Mouse (Mus musculus) liver (tissue): ENCODE data around the gene Rpl36al.
A peak's percentile ranks its signal among the peaks of the same experiment; 100 is the strongest.

Experiments used
- DNase-seq: peaks from one replicate; pipeline ENCODE4 v3.0.0-alpha.2; 2020; ENCODE audit warnings: mixed read lengths

Gene Rpl36al

DNA sequence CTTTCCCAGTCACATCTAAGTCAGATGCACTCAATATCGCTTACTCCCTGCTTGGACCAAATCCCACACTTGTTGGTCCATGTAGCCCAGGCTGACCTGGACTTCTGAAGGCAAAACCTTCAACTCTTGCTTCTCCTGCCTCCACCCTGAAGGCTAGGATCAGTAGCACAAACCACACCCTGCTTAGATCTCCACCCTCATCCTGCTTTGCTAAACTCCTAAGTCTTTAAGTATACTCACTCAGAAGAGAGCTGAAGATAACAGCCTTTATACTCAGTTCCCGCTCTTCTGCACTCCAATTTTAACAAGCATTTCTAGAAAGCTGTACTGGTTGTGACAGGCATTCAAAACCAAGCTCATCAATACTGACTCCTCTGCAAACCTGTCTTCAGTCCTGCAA, 26.8 kb downstream of the Rpl36al start:
- DNase-seq: peak; percentile 47

DNA sequence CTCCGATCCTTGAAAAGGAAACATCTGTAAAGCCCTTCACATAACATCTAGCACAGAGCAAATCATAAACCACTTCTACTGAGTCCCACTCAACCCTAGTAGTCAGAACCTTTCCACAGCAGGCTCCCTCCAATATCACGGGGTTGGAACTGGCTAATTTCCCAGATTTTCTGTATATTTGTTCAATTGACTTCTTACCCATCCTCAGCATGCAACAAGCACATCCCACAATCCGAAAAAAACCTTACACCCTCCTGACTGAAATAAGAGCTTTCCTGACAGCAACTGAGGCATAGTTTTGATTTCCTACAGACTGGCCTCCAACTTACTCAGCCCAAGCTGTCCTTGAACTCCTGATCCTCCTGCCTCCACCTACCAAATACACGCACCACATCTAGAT, 27.4 kb downstream of the Rpl36al start:
- no peak for DNase-seq

DNA sequence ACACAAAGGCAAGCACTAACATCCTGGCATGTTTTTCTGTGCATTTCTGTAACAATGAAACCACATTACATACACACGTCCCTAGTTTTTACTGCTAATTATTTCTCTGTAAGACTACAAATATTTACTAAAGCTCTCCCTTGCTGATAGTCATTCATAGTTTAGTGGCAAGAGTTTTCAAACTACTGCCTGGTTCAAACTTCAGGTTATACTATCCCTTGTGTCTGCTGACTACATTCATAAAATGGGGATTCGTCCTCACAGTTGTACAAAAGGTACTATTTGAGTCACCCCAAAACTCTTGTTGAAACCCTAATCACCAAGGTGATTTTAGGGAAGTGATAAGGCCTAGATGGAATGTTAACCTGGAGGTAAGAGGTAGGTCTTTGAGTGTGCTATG, 28.0 kb downstream of the Rpl36al start:
- no peak for DNase-seq

DNA sequence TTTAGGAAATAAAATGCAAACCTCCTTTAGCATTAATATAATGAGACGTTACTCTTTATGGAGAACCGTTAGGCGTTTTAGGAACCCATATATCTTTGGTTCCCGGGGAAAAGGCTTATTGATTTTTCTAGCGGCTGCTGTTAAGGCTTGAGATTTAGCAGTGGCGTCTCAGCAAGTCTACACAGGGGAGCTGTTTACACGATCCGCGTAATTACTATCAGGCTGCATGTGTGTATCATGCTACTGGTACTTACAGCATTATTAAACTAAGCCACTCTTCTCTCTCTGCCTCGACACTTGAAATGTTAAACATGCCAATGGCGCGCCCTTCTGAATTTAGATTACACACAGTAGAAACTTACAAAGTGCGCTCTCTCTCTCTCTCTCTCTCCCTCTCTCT, 33.8 kb downstream of the Rpl36al start:
- no peak for DNase-seq

GRCm38 (mm10) chr12:69147166-69147735, 36.6 kb downstream of the Rpl36al start:
- DNase-seq: no peak

GRCm38 (mm10) chr12:69143460-69143859, 40.4 kb downstream of the Rpl36al start:
- DNase-seq: no peak

- no peak for DNase-seq
Observed at GRCm38 (mm10) chr12:69139841-69140240, 44.0 kb downstream of the Rpl36al start.

- DNase-seq: no peak
Observed at GRCm38 (mm10) chr12:69139201-69139600, 44.7 kb downstream of the Rpl36al start.
